Mouse (Mus musculus) midbrain, embryonic 15.5 days (tissue): Measurements from ENCODE around the gene Fxyd2. TPM values are rescaled to one million over a fixed set of nuclear protein-coding genes. Genes with fewer than 3 reads are reported as not detected.

Experiments used
- ATAC-seq: fragments of 200-750 bp; cut with Nextera tagmentation; replicated peaks from 2 replicates; pipeline ENCODE4 v1.8.0; 2017; ENCODE audit warnings: moderate TSS enrichment
- H3K27ac ChIP-seq: fragments of 300-500 bp; sonication (generic); 2 replicates; pipeline ENCODE4 v1.5.1; 2015; ENCODE audit warnings: mild to moderate bottlenecking, inconsistent platforms
- H3K27me3 ChIP-seq: fragments of 300-500 bp; sonication (generic); replicated peaks from 2 replicates; pipeline ENCODE4 v1.6.1; 2015; ENCODE audit warnings: inconsistent platforms
- H3K36me3 ChIP-seq: fragments of 300-500 bp; sonication (generic); replicated peaks from 2 replicates; pipeline ENCODE4 v1.6.1; 2015; ENCODE audit warnings: inconsistent platforms
- H3K4me1 ChIP-seq: fragments of 300-500 bp; sonication (generic); 2 replicates; pipeline ENCODE4 v1.6.1; 2015; ENCODE audit warnings: inconsistent platforms
- H3K4me2 ChIP-seq: fragments of 300-500 bp; sonication (generic); 2 replicates; pipeline ENCODE4 v1.6.1; 2015; ENCODE audit warnings: inconsistent platforms, mild to moderate bottlenecking, moderate library complexity
- H3K4me3 ChIP-seq: fragments of 300-500 bp; sonication (generic); 2 replicates; pipeline ENCODE4 v1.5.1; 2015; ENCODE audit warnings: mild to moderate bottlenecking, inconsistent platforms
- H3K9ac ChIP-seq: fragments of 300-500 bp; sonication (generic); 2 replicates; pipeline ENCODE4 v1.6.1; 2015; ENCODE audit warnings: mild to moderate bottlenecking, inconsistent platforms
- H3K9me3 ChIP-seq: fragments of 300-500 bp; sonication (generic); 2 replicates; pipeline ENCODE4 v1.6.1; 2016; ENCODE audit warnings: inconsistent platforms
- WGBS: fragments of 180-500 bp; shearing (Covaris S2); methylation state at CpG from one replicate; pipeline ENCODE4 v1.1.7; 2015; ENCODE audit warnings: mixed read lengths; 5-methylcytosine and 5-hydroxymethylcytosine counted together
- polyA plus RNA-seq: library from polyadenylated mRNA; unstranded; fragments of >200 nt; fragmentation: Nextera tagmentation; extraction: Ambion mirVana; gene quantifications from 2 replicates; pipeline ENCODE4 v1.2.1, GENCODE M21; 2015

The Fxyd2 gene
- polyA plus RNA-seq, 1 experiment from 2014 or later, result 10.4 TPM

DNA sequence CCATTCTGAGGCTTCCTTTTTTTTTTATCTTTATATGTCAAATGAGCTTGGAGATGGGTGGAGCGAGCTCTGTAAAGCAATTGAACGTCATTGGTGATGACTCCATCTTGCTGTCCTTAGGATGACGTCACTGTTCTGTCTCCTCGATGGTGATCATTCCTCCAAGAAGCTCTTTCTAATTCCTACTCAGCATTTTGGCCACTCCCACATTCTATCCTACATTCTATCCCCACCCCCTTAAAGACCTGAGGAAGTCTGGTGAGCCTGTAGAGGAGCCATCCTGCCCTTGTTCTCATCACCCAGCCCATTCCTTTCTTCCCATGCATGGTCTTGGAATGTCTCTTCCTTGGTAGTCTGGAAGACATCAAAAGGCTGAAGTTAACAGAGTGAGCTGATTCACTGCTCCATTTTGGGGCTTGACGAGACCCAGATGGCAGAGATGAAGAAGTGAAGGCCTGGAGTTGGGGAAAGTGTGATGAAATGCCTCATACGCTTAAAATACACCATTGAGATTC lies 24.4 kb upstream of the Fxyd2 start:
- 89% methylated on average over 6 of the region's 6 CpGs for WGBS
- no peaks in the 10 kb centered on the region for H3K27me3 ChIP-seq
- peaks cover 46% of the 10 kb centered on the region for H3K4me1 ChIP-seq

DNA sequence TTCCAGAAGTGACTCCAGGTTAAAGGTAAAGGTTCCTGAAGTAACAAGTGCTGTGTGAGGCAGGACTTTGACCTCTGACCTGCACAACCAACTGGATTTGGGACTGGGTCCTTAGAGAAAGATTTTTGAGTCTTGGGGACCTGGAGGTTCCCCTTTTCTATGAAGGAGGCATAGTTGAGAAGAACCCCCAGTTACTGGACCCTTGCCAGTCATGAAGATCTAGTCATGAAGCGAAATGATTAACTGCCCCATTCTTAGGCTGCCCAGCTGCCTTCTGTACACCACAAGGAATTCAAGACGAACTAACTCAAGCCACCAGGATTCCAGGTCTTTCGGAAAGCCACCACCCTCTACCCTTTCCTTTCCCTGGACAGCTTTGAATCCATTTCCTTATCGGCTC lies 23.0 kb upstream of the Fxyd2 start:
- no peak overlapping the region for H3K27ac ChIP-seq

More for the DNA sequence above, 24.4 kb upstream of the Fxyd2 start:
- no peak for ATAC-seq
- Histone ChIP-seq H3K9me3 (no peaks in the 10 kb centered on the region), H3K27ac (no peak overlapping the region), H3K4me2 (no peak overlapping the region), H3K36me3 (no peaks in the 10 kb centered on the region), H3K9ac (no peak overlapping the region), H3K4me3 (no peak overlapping the region)

DNA sequence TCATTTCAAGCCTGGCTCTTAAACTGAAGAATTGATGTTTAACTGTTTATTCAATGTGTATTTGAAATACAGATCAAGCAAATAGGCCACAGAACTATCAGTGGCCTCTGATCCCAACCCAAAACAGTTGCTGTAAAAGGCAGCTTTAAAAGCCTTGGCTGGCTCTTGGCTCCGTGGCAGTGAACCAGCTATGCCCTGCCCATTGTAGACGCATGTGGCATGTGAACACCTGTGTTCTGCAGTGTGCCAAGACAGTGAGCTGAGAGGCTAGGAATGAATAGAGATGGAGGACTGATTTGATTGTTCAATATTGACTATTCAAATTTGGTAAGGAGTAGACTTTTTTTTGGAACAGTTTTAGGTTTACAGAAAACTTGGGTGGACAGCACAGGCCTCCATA lies 22.6 kb upstream of the Fxyd2 start:
- no peaks in the 10 kb centered on the region for H3K9me3 ChIP-seq
- H3K27ac ChIP-seq, result no peak overlapping the region
- H3K4me2 ChIP-seq, result no peak overlapping the region
- H3K4me3 ChIP-seq, result no peak overlapping the region
- WGBS, result 86% methylated on average over 2 of the region's 2 CpGs
- ATAC-seq, result no peak
- H3K4me1 ChIP-seq, result peaks cover 54% of the 10 kb centered on the region
- H3K36me3 ChIP-seq, result no peaks in the 10 kb centered on the region
- H3K9ac ChIP-seq, result no peak overlapping the region
- no peaks in the 10 kb centered on the region for H3K27me3 ChIP-seq

More for the DNA sequence above, 23.0 kb upstream of the Fxyd2 start:
- no peak for ATAC-seq
- Histone ChIP-seq H3K4me2 (no peak overlapping the region), H3K4me1 (peaks cover 59% of the 10 kb centered on the region), H3K9me3 (no peaks in the 10 kb centered on the region), H3K36me3 (no peaks in the 10 kb centered on the region), H3K9ac (no peak overlapping the region), H3K27me3 (no peaks in the 10 kb centered on the region), H3K4me3 (no peak overlapping the region)
- 85% methylated on average over 4 of the region's 4 CpGs for WGBS

DNA sequence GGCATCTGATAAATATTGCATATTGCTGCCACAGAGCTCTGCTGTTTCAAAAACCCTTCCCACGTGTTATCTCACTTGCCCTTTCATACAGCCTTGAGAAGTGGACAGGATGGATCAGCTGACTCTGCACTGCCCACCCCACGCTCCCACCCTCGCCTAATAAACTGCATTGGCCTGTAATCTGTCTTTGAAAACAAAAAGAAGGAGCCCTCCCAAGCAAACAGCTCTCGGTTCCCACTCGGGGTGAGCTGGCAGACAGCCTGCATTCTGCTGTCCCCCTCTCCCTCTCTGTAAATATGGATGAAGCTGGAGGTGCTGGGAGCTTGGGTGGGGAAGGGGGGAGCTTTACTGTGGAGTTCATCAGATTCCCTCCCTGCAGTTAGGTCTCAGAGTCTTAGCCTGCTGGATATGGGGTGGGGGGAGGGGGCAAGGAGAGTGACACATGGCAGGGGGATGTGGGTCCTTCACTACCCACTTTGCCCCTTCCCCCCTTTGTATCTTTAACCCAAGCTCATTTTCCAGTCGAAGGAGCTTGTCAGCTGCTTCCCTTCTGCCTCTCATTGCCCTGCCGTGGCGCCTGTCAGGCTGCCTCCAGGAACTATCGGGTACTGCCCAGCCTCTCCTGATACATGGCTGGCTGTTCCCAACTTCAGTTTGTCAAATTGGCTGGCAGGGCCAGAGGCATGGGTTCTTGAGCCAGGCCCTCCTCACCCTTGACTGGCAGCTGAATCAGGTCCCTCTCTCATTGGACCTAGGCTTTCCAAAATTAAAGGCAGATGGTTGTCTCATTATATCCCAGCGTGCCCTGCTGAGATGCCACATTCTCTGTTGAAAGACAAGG lies 18.8 kb upstream of the Fxyd2 start:
- ATAC-seq, result peak; percentile 65; the same call in 1 of the 2 replicates
- Histone ChIP-seq H3K36me3 (no peaks in the 10 kb centered on the region), H3K4me3 (no peak overlapping the region), H3K9ac (no peak overlapping the region), H3K27ac (peak overlapping the region; percentile 66), H3K4me1 (peaks cover 32% of the 10 kb centered on the region), H3K4me2 (no peak overlapping the region), H3K27me3 (no peaks in the 10 kb centered on the region), H3K9me3 (no peaks in the 10 kb centered on the region)
- 39% methylated on average over 10 of the region's 10 CpGs for WGBS

DNA sequence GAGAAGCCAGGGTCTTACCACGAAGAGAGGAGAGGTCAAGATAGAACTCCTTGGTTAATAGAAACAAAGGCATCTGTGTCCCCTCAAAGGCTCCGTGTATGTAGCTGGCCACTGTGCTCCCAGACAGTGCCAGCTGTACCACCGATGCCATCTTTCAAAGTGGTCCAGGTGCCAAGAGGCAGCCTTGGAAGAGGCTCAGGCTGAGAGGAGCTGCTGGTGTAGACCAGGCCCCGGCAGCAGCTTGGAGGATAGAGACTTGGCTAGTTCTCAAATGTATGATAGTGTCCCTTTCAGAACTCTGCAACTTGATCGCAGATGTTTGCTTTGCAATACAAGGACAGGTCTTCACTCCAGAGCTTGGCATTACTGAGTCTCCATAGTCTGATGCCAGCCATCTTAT lies 17.1 kb upstream of the Fxyd2 start:
- H3K27ac ChIP-seq, result no peak overlapping the region
- no peaks in the 10 kb centered on the region for H3K36me3 ChIP-seq
- H3K9ac ChIP-seq, result no peak overlapping the region
- no peak for ATAC-seq
- WGBS, result 79% methylated on average over 5 of the region's 5 CpGs
- H3K9me3 ChIP-seq, result no peaks in the 10 kb centered on the region
- H3K27me3 ChIP-seq, result no peaks in the 10 kb centered on the region
- H3K4me3 ChIP-seq, result no peak overlapping the region
- no peak overlapping the region for H3K4me2 ChIP-seq
- H3K4me1 ChIP-seq, result peaks cover 23% of the 10 kb centered on the region

DNA sequence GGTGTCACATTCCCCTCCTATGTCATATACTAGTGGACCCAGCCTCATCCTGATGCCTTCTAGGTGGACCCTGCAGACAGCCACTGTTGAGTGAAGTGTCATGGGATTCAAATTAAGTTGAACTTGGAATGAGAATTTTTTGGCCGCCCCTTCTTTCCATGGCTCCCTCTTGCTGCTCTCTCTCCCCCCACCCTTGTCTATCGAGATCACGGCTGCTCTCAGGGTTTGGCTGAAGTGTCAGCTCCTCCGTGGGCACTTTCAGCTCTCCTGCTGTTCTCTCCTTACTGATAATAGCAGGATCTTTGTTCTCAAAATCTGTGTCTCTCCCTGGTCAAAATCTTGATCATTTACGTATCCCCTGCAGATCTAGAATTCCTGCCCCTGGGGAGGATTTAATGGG lies 16.6 kb upstream of the Fxyd2 start:
- no peak overlapping the region for H3K9ac ChIP-seq
- H3K27ac ChIP-seq, result no peak overlapping the region
- H3K4me2 ChIP-seq, result no peak overlapping the region
- no peak overlapping the region for H3K4me3 ChIP-seq
- no peaks in the 10 kb centered on the region for H3K9me3 ChIP-seq
- H3K4me1 ChIP-seq, result peaks cover 23% of the 10 kb centered on the region
- 68% methylated on average over 5 of the region's 5 CpGs for WGBS
- no peaks in the 10 kb centered on the region for H3K36me3 ChIP-seq
- no peaks in the 10 kb centered on the region for H3K27me3 ChIP-seq
- ATAC-seq, result no peak

DNA sequence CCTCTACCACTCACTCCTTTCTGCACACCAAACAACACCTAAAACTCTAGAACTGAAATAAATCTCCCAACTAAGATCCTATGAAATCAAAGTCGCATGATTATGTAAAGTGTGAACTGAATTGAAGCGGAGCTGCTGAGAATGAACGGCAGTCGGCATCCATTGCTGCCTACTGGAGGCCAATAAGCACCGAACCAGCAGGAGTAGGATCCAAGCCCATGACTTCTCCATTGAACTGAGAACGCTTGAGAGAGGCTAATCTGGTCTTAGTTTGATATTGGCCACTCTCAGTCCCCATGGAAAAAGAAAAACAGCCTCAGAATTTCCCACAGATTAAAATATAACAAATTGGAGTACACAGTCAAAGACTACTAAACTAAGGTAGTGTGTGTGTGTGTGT lies 15.6 kb upstream of the Fxyd2 start:
- no peak overlapping the region for H3K4me3 ChIP-seq
- H3K9ac ChIP-seq, result no peak overlapping the region
- H3K4me1 ChIP-seq, result peaks cover 22% of the 10 kb centered on the region
- H3K27me3 ChIP-seq, result no peaks in the 10 kb centered on the region
- no peak overlapping the region for H3K4me2 ChIP-seq
- no peak overlapping the region for H3K27ac ChIP-seq
- no peaks in the 10 kb centered on the region for H3K9me3 ChIP-seq
- WGBS, result 94% methylated on average over 6 of the region's 6 CpGs
- H3K36me3 ChIP-seq, result no peaks in the 10 kb centered on the region
- ATAC-seq, result no peak

DNA sequence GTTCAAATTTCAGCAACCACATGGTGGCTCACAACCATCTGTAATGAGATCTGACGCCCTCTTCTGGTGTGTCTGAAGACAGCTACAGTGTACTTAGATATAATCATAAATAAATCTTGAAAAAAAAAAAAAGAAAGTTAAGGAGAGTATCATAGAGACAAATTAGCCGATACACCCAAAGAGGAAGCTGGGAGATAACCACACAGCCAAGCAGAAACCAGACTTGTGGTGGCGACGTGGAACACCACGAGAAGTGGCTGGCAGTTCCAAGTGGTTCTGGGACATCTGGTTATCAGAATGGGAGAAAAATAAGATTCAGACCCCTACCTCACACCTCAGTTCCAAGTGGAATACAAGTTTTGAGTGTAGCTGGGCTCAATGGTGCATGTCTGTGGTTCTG lies 12.8 kb upstream of the Fxyd2 start:
- WGBS, result 91% methylated on average over 5 of the region's 5 CpGs
- H3K4me3 ChIP-seq, result no peak overlapping the region
- no peak overlapping the region for H3K27ac ChIP-seq
- H3K4me2 ChIP-seq, result no peak overlapping the region
- H3K36me3 ChIP-seq, result 0 out of 2 replicates have a peak, but pooled peaks cover 3% of the 10 kb centered on the region
- no peak for ATAC-seq
- H3K9me3 ChIP-seq, result no peaks in the 10 kb centered on the region
- no peak overlapping the region for H3K9ac ChIP-seq
- peaks cover 2% of the 10 kb centered on the region; the same call in 1 of the 2 replicates for H3K4me1 ChIP-seq
- no peaks in the 10 kb centered on the region for H3K27me3 ChIP-seq

DNA sequence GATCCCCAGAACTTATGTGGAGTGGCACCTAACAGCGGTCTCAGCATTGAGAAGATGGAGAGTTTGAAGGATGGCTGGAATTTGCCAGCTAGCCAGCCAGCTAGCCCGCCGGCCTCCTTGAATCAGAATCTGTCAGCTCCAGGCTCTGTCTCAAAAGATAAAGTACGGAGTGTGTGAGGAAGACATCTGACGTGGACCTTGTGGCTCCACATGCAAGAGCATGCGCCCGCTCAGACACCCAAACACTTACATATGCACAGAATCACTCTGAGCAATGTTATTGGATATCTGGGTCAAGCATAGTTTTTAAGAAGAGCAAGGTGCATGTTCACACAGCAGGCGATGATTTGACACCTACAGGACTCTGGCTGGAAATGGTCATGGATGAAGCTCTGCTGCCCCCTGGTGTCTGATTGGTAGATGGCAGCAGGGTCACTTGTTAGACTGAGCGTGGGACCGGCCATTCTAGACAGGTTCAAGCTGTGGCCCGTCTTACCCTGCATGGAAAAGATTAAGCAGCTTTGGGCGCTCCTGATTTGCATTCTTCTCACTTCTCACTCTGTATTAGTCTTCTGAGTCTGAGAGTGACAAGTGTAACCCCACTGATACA lies 11.0 kb upstream of the Fxyd2 start:
- Histone ChIP-seq H3K4me2 (no peak overlapping the region), H3K27ac (no peak overlapping the region), H3K27me3 (no peaks in the 10 kb centered on the region), H3K4me3 (no peak overlapping the region), H3K9ac (no peak overlapping the region), H3K4me1 (0 out of 2 replicates have a peak, but pooled peaks cover 2% of the 10 kb centered on the region), H3K9me3 (no peaks in the 10 kb centered on the region), H3K36me3 (peaks cover 6% of the 10 kb centered on the region; the same call in 1 of the 2 replicates)
- ATAC-seq, result peak; percentile 86
- 44% methylated on average over 12 of the region's 12 CpGs for WGBS

DNA sequence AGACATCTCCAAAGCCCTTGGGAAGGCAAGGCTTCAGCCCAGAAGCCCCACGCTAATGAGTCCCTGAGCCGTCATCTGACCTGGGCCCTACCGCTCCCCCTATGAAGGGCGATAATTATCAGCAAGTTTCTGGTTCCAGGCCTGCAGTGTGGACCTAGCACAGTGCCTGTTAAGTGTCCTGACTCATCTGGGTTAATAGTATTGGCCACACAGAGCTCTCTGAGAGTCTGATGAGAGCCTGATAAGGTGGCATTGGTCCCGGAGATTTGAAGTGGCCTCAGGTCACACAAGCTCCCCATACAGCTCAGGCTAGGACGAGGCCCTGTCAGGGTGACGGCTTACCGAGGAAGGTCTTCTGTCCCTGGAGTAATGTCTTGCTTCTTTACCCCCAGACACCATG lies 9.9 kb upstream of the Fxyd2 start:
- peaks cover 9% of the 10 kb centered on the region; the same call in 1 of the 2 replicates for H3K36me3 ChIP-seq
- ATAC-seq, result no peak
- no peaks in the 10 kb centered on the region for H3K27me3 ChIP-seq
- 87% methylated on average over 8 of the region's 8 CpGs for whole genome bisulfite sequencing
- H3K9ac ChIP-seq, result no peak overlapping the region
- no peaks in the 10 kb centered on the region for H3K9me3 ChIP-seq
- H3K4me1 ChIP-seq, result 0 out of 2 replicates have a peak, but pooled peaks cover 2% of the 10 kb centered on the region
- H3K4me3 ChIP-seq, result no peak overlapping the region
- no peak overlapping the region for H3K4me2 ChIP-seq
- H3K27ac ChIP-seq, result no peak overlapping the region

DNA sequence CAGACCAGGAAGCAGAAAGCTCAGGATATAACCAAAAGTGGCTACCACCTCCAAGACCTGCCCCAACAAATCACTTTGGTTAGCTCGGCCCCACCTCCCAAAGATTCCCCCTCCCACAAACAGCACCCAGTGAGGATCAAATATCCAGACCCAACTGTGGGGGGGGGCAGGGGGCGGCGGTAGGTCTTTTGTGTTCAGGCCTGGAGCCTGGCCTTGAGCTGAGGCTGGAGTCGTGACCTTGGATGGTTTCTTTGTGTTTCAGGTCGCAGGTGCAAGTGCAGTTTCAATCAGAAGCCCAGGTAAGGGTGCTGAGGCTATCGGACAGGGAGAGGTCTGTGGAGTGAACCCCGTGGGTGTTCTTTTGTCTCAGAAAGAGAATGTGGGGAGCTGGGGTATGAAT lies 8.2 kb upstream of the Fxyd2 start:
- Histone ChIP-seq H3K36me3 (peaks cover 20% of the 10 kb centered on the region; the same call in 1 of the 2 replicates), H3K27ac (no peak overlapping the region), H3K4me3 (no peak overlapping the region), H3K4me2 (no peak overlapping the region), H3K27me3 (no peaks in the 10 kb centered on the region), H3K9me3 (no peaks in the 10 kb centered on the region), H3K9ac (no peak overlapping the region), H3K4me1 (0 out of 2 replicates have a peak, but pooled peaks cover 2% of the 10 kb centered on the region)
- WGBS, result 74% methylated on average over 7 of the region's 7 CpGs
- no peak for ATAC-seq

DNA sequence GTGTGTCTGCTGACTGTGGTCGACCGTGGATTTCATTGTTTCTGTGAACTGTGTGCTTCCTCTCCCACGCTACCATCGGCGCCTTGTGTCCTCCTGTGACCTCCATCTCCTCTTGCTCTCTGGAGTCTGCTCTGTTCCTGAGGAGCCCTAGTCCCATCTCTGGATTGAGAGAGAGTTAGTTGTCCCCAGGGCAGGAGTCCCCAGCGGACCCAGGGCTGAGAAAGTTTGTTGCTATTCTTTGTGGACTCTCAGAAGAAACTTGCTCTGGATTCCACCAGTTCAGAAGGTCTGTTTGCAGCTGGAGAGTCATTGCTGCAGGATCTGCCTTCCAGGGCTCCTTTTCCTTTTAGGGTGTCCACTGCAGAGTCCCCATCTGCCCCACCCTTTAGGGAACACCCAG lies 4.3 kb upstream of the Fxyd2 start:
- H3K27ac ChIP-seq, result no peak overlapping the region
- 91% methylated on average over 6 of the region's 6 CpGs for WGBS

More for the DNA sequence above, 4.3 kb upstream of the Fxyd2 start:
- H3K4me3 ChIP-seq, result no peak overlapping the region
- no peaks in the 10 kb centered on the region for H3K9me3 ChIP-seq
- H3K9ac ChIP-seq, result no peak overlapping the region
- ATAC-seq, result no peak
- H3K4me1 ChIP-seq, result no peaks in the 10 kb centered on the region
- no peaks in the 10 kb centered on the region for H3K27me3 ChIP-seq
- H3K36me3 ChIP-seq, result peaks cover 20% of the 10 kb centered on the region; the same call in 1 of the 2 replicates
- no peak overlapping the region for H3K4me2 ChIP-seq
